Mouse (Mus musculus) layer of hippocampus, postnatal 36 days (tissue): ENCODE results near the gene Tnfsf12. TPM values are rescaled to one million over a fixed set of nuclear protein-coding genes. Genes with fewer than 3 reads are reported as not detected.

Experiments used
- DNase-seq, 2 experiments: peaks; one replicate each; pipeline ENCODE4 v3.0.0; 2022
- total RNA-seq, 2 experiments: library from RNA; stranded (reverse); gene quantifications; 2 replicates each; pipeline ENCODE4 v1.2.3; 2021

Gene Tnfsf12
- total RNA-seq, 2 experiments from 2014 or later: 8.2 to 8.8 TPM

DNA sequence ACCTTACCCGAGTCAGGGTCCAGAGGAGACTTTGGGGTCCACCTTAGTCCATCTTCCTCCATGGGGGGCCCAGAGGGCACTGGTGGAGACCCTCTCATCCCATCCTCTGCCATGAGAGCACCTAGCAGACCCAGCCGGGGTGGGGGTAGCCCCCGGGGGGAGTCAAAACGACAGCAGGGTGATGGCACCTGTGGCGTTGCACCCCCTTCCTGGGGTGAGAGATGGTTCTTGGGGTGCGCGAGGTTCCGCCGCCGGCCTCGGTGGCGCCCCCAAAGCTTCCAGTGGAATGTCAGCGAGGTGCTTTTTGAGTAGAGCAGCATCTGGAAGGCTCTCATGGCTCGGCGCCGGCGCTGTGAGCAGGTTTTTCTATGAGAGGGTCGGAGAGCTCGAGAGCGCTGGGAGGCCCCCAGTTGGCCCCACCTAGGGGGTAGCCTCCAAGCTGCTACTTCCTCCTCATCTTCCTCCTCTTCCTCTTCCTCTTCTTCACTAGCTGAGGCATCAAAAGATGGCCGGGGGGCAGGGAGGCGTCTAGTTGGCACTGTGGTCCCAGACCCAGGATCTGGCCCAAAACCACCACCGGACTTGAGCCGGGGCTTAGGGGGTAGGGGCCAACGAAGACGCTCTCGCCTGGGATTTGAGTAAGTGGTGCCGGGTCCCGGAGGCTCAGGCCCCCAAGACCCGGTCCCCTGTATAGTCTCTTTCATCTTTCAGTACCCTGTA lies 15.4 kb downstream of the Tnfsf12 start:
- no peak for DNase-seq

DNA sequence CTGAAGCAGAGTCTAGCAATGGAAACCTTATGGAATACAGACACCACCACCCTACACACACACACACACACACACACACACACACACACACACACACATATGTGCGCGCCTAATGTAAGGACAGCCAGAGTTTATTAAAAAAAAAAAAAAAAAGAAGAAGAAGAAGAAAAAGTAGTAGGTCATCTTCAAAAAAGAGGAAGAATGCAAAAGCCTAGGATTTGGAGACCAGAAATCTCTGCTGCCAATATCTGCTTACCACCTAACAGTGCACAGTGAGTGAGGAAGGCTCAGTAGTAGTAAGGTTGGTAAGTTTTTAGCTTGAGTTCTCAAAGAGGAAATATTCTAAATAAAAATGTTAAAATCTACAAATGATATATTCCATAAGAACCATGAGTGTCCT lies 16.5 kb downstream of the Tnfsf12 start:
- no peak for DNase-seq

- DNase-seq: peak; percentile 100
These were observed 23.4 kb downstream of the Tnfsf12 start, which contains the start of gene Eif4a1 for GRCm38 (mm10) chr11:69672211-69672706. Eif4a1 (minus strand) TSS chr11:69672423.

DNA sequence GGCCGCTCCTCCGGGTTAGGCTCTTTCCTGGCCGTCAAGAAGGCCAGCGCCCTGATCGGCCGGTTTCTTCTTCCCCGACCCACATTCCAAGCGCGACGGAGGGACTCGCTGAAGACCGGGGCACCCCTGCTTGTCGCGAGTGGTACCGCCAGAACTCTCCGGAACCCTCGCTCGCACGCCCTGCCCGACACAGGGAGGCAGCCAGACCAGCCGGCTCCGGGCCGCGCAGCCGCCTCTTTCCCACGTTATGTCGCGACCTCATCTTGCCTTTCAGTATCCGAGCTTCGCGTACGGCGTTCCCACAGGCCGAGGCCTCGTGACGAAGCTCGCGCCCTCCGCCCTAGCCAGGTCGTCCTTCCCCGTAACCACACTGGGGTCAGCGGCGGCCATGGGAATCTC lies 23.9 kb downstream of the Tnfsf12 start:
- DNase-seq: no peak

GRCm38 (mm10) chr11:69670786-69671725 lies 24.6 kb downstream of the Tnfsf12 start:
- peak; percentile 90 to 92 for DNase-seq

DNA sequence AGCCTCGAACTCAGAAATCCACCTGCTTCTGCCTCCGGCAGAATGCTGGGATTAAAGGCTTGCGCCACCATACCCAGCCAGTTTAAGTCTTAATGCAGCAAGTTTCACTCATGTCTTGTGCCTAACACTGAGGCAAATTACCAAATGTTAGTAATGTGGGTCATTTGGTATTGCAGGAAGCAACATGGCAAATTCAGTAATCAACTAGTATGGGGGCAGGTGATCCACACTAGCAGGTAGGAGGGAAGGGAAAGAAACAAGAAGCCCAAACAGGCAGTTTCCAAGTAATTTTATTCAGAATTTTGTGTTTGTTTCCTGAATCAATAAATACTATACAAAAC lies 29.0 kb downstream of the Tnfsf12 start:
- no peak for DNase-seq

DNA sequence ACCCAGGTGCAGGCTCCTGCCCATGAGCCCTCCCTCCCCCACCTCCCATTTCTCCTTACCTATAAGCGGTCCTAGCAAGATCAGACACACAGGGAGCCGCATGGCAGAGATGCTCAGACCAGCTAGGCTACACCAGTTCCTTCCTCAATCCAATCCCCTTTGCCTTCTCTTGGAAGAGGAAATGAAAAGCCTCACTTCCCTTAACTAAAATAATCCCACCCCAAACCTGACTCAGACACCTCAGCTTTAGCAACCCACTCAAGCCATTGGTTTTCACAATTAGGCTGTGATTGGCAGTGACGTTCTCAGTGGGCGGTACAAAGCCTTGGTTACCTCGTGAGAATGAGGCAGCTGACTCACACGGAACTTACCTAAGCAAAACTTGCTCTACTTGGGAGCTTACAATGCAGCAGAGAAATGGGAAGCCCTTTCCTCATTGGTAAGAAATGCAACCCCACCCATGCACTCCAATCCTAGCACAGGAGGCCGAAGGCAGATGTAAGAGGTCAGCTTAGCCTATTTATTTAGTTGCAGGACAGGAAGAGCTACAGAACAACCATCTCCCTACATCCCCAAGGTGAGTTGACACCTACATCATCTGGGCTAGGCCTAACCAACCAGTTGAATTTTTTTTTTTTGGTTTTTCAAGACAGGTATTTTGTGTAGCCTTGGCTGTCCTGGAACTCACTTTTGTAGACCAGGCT lies 29.5 kb downstream of the Tnfsf12 start, which contains the start of gene Cd68:
Gene Cd68 (minus strand): TSS at position 193 of the 704 bp plus-strand sequence.
- peak; percentile 55 to 64 for DNase-seq

GRCm38 (mm10) chr11:69665457-69665960 lies 30.1 kb downstream of the Tnfsf12 start:
- no peak for DNase-seq

DNA sequence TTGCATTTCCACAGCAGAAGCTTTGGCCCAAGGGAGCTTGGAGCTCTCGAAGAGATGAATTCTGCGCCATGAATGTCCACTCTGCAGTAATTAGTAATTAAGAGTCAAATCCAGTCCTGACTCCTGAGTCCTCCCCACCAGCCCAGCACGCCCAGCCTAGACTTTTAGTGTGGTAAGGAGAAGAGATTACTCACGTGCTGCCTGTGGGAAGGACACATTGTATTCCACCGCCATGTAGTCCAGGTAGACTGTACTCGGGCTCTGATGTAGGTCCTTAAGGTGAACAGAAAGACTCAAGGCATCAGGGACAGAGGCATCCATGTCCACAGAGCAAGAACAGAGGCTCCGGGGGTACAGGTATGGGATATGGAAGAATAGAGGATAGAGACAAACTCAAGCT lies 30.8 kb downstream of the Tnfsf12 start:
- no peak for DNase-seq

GRCm38 (mm10) chr11:69663795-69664194 lies 31.9 kb downstream of the Tnfsf12 start:
- DNase-seq: no peak

DNA sequence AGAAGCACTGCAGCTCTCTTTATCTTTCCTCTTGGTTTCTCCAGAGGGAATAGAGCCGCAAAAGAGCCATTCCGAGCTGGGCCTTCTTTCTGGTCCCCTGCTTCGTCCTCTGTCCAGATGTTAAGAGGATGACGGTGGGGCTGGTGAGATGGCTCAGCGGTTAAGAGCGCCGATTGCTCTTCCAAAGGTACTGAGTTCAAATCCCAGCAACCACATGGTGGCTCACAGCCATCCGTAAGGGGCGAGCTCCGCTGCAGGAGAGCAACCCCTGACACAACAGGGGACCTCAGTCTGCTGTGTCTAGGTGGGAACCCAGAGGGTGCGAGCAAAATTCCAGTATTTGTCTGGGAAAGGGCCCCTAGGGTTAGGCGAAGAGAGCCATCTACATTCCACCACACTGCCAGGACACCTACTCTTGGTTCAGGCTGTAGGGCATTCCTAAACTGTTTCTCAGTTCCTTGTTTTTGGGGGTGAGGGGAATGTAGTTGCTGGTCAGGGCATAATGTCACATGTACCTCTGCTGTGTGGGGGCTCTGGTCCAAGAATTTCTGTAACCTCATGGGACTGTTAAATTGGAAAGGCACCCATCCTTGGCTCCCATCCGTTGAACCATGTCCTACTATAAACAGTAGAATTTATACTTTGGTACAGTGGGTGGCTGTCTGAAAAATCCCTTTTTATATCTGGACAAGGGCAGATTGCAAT lies 32.5 kb downstream of the Tnfsf12 start:
- DNase-seq: no peak

- peak; percentile 94 to 95 for DNase-seq
These were observed 33.3 kb downstream of the Tnfsf12 start, which contains the start of gene Mpdu1 for GRCm38 (mm10) chr11:69662213-69662966. Mpdu1 (minus strand) TSS chr11:69662642.

- DNase-seq: no peak
These were observed 34.3 kb downstream of the Tnfsf12 start for GRCm38 (mm10) chr11:69661221-69661881.

DNA sequence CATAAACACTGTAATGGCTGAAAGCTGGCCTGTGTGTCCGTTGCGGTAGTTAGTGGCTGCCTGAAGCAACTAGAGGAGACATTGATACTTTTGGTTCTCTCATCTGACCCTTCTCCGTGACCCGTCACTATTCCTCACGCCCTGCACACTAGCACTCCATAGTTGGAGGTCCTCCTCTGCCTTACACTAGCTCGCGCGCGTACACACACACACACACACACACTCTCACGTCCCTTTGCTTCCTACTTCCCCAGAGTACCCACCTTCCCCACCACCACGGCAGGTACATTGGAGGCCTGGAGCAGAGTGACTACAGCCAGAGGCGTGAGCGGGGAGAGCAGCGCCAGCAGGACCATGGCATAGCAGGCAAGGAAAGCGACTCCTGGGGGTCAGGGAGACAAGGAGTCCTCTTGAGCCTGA lies 38.2 kb downstream of the Tnfsf12 start:
- no peak for DNase-seq

GRCm38 (mm10) chr11:69656617-69657461 lies 38.8 kb downstream of the Tnfsf12 start:
- no peak for DNase-seq

GRCm38 (mm10) chr11:69656065-69656455 lies 39.6 kb downstream of the Tnfsf12 start:
- DNase-seq: no peak

GRCm38 (mm10) chr11:69655264-69656064 lies 40.2 kb downstream of the Tnfsf12 start, which contains the start of gene Sox15:
Sox15 (plus strand) TSS chr11:69655314.
- peak; percentile 69 to 74 for DNase-seq

GRCm38 (mm10) chr11:69654760-69655159 lies 40.9 kb downstream of the Tnfsf12 start:
- no peak for DNase-seq
